Mouse (Mus musculus): ENCODE measurements around the gene Gm21292. TPM values are rescaled to one million over a fixed set of nuclear protein-coding genes. Genes with fewer than 3 reads are reported as not detected.
"Not testable (repeated sequence)": the region's sequence is repeated elsewhere in the genome, so short reads cannot be mapped to it uniquely, and the experiment has no call there.

The Gm21292 gene
- total RNA-seq (2021): not detected
- long read RNA-seq, experiment 1: 0 reads
- long read RNA-seq, experiment 2: 0 reads

GRCm38 (mm10) chrY:9133824-9134223 is at the start of gene Gm21292:
Gene Gm21292 (minus strand): TSS chrY:9133924.
- intact Hi-C loops (cut with DNase I); DNase-seq: not testable (repeated sequence)

Other genes with a start within 250 kb of the Gm21292 start
- gene Gm21721, start 68.3 kb upstream of the Gm21292 start, total RNA-seq (2021): not detected
- not detected for gene Gm21812, start 213.3 kb upstream of the Gm21292 start, total RNA-seq (2021)